Mouse (Mus musculus) olfactory bulb, adult 2 months (tissue): ENCODE data around the gene Ehf.

ENCODE experiments used
- CTCF ChIP-seq: fragments of 200-500 bp; IDR thresholded peaks from 2 replicates; pipeline ENCODE4 v1.5.1; 2012; ENCODE audit warnings: low read depth, mild to moderate bottlenecking, low read length, moderate library complexity; ENCODE audit not compliant: insufficient read depth
- POLR2A ChIP-seq: fragments of 200-500 bp; IDR thresholded peaks from 2 replicates; pipeline ENCODE4 v1.6.1; 2012; ENCODE audit warnings: mild to moderate bottlenecking, low read depth, low read length, moderate library complexity; ENCODE audit not compliant: insufficient read depth

- TF ChIP-seq POLR2A (no peak), CTCF (no peak)
These were observed 32.9 kb upstream of the Ehf start for GRCm38 (mm10) chr2:103336000-103336399.
